Mouse (Mus musculus) heart, adult 2 months (tissue): ENCODE measurements at regions not wholly inside any gene's neighbourhood (a gene's known extent, or its start where the extent isn't known, plus 50 kb on each side); places are given as distances from the start of the nearest gene placed in this dataset.

Source experiments
- CTCF ChIP-seq: fragments of 200-600 bp; IDR thresholded peaks from 2 replicates; pipeline ENCODE4 v1.8.1; 2022; ENCODE audit warnings: antibody characterized with exemption, mild to moderate bottlenecking, moderate library complexity
- POLR2A ChIP-seq: fragments of 200-500 bp; IDR thresholded peaks from 2 replicates; pipeline ENCODE4 v1.6.1; 2011; ENCODE audit warnings: mild to moderate bottlenecking, low read depth, low read length, control low read depth; ENCODE audit not compliant: insufficient read depth

- no peak for TF ChIP-seq CTCF
- TF ChIP-seq POLR2A = no peak
Measured at GRCm38 (mm10) chr4:29420198-29420792, 607.4 kb downstream of the Epha7 start.
